Mouse (Mus musculus) heart, adult 9 months (tissue): ENCODE data around the gene Mpc2.

ENCODE experiments used
- DNase-seq, 2 experiments: peaks; one replicate each; pipeline ENCODE4 v3.0.0; 2022; ENCODE audit warnings: low spot score in 2 of 2

Gene Mpc2

DNA sequence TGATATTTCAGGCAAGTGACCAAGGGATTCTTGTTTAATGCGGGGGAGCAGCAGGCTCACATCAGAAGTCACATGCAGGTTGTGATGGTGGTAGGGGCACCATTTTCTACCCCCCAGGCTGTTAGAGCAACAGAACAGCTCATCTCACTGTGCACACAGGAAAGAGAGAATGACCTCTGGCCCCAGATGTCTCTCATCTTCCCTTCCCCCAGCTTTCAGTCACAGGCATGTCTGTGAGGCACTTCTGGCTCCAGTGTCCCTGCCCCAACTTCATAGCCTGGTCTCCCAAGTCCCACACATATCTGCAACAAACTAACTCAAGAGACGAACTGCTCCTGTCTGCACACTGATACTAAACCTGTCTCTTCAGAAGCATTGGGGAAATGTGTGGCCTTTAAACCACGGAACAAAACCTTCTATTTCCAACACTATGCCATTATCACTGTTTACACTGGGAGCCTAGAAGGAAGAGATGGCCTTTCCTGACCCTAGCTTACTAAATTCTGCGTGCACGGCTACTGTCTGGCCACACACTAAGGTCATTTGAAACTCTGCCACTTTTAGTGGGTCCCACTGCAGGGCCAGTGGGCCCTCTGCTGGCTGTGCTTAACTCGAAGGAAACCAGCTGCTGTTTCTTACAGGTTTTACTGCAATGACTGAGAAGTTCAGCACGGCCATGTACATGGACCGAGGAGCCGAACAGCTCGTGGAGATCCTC lies 43.0 kb downstream of the Mpc2 start:
- DNase-seq: peak; percentile 16 to 54

- no peak for DNase-seq
Observed at GRCm38 (mm10) chr1:165506303-165506702, 45.9 kb downstream of the Mpc2 start.

GRCm38 (mm10) chr1:165510161-165510560 lies 49.7 kb downstream of the Mpc2 start:
- DNase-seq: peak; percentile 23 to 54

GRCm38 (mm10) chr1:165520716-165521115 lies 60.3 kb downstream of the Mpc2 start:
- no peak for DNase-seq
